Mouse (Mus musculus) kidney, adult 9 months (tissue): ENCODE measurements at regions not wholly inside any gene's neighbourhood (a gene's known extent, or its start where the extent isn't known, plus 50 kb on each side); places are given as distances from the start of the nearest gene placed in this dataset.
A peak's percentile ranks its signal among the peaks of the same experiment; 100 is the strongest.

Experiments used
- DNase-seq: peaks from one replicate; pipeline ENCODE4 v3.0.0; 2022

GRCm38 (mm10) chr9:30021981-30022380 lies 59.0 kb upstream of the Ntm start:
- DNase-seq: no peak

GRCm38 (mm10) chr9:30025275-30025674 lies 62.3 kb upstream of the Ntm start:
- DNase-seq: no peak

- DNase-seq: no peak
Observed at GRCm38 (mm10) chr9:30026939-30027338, 64.0 kb upstream of the Ntm start.

- no peak for DNase-seq
Observed at GRCm38 (mm10) chr9:30040396-30040795, 77.5 kb upstream of the Ntm start.

- no peak for DNase-seq
Observed at GRCm38 (mm10) chr9:30064551-30064950, 101.6 kb upstream of the Ntm start.

- no peak for DNase-seq
Observed at GRCm38 (mm10) chr9:30067980-30068379, 105.0 kb upstream of the Ntm start.

- DNase-seq: no peak
Observed at GRCm38 (mm10) chr9:30075233-30075632, 112.3 kb upstream of the Ntm start.

GRCm38 (mm10) chr9:30076006-30076405 lies 113.1 kb upstream of the Ntm start:
- no peak for DNase-seq

GRCm38 (mm10) chr9:30076482-30076881 lies 113.5 kb upstream of the Ntm start:
- no peak for DNase-seq

GRCm38 (mm10) chr9:30101942-30102341 lies 139.0 kb upstream of the Ntm start:
- DNase-seq: no peak

GRCm38 (mm10) chr9:30122371-30122770 lies 159.4 kb upstream of the Ntm start:
- DNase-seq: peak; percentile 39

- DNase-seq: no peak
Observed at GRCm38 (mm10) chr9:30129151-30129550, 166.2 kb upstream of the Ntm start.

- no peak for DNase-seq
Observed at GRCm38 (mm10) chr9:30131626-30132025, 168.7 kb upstream of the Ntm start.

- no peak for DNase-seq
Observed at GRCm38 (mm10) chr9:30134303-30134702, 171.4 kb upstream of the Ntm start.

- peak; percentile 90 for DNase-seq
Observed at GRCm38 (mm10) chr9:30137611-30138287, 174.8 kb upstream of the Ntm start.

- DNase-seq: peak; percentile 94
Observed at GRCm38 (mm10) chr9:30140188-30140587, 177.2 kb upstream of the Ntm start.

GRCm38 (mm10) chr9:30141186-30141585 lies 178.2 kb upstream of the Ntm start:
- no peak for DNase-seq

- DNase-seq: no peak
Observed at GRCm38 (mm10) chr9:30142806-30143458, 180.0 kb upstream of the Ntm start.

- DNase-seq: no peak
Observed at GRCm38 (mm10) chr9:30149481-30150468, 186.8 kb upstream of the Ntm start.

- no peak for DNase-seq
Observed at GRCm38 (mm10) chr9:30151173-30151572, 188.2 kb upstream of the Ntm start.

- DNase-seq: no peak
Observed at GRCm38 (mm10) chr9:30166235-30166752, 203.4 kb upstream of the Ntm start.

GRCm38 (mm10) chr9:30167223-30167622 lies 204.3 kb upstream of the Ntm start:
- no peak for DNase-seq

- peak; percentile 52 for DNase-seq
Observed at GRCm38 (mm10) chr9:30174646-30175045, 211.7 kb upstream of the Ntm start.
